Mouse (Mus musculus): Measurements from ENCODE around the gene Dchs2.
"Not testable (repeated sequence)": the region's sequence is repeated elsewhere in the genome, so short reads cannot be mapped to it uniquely, and the experiment has no call there.

DNA sequence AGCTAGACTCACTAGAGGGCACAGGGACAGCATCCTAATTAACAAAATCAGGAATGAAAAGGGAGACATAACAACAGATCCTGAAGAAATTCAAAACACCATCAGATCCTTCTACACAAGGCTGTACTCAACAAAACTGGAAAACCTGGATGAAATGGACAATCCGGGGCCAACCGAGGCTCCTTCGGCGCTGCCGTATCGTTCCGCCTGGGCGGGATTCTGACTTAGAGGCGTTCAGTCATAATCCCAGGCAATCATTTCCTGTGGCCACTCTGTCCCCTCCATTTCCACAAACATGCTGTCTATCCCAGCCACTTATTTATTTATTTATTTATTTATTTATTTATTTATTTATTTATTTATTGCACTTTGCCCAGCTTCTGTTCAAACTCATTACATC lies 3.8 kb upstream of the Dchs2 start:
- TF ChIP-seq CTCF (IDR thresholded peaks at IDR 0.05; ENCODE audit: control insufficient read depth, insufficient read depth, insufficient read length); MYOD1 (IDR thresholded peaks at IDR 0.05; ENCODE audit: control insufficient read depth, insufficient read length, low read depth); MYOG (IDR thresholded peaks at IDR 0.05; ENCODE audit: control insufficient read depth, extremely low read depth, insufficient read length); MAX (IDR thresholded peaks at IDR 0.05); USF1 (IDR thresholded peaks at IDR 0.05; ENCODE audit: low read depth): not testable (repeated sequence)

Measured in C2C12 (cell line).